Comparison of ENCODE assay signal across 36 mouse cellular contexts in the genomic region with DNA sequence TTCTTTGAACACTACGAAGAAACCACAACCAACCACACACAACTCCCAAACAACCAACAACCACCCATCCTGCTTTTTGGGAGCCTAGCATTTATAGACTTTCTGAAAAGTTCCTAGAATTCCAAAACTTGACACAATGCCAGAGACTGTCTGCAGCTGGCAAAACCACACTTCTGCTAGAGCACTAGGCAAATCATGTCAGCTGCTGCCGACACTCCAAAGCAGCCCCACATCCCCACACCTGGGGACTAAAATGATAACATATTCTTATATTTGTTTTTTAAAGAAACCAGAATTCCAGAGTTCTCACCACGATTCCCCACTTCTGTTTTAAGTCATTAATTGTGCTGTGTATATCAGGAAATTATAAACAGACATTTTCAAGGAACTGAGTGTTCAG. TPM values are rescaled to one million over a fixed set of nuclear protein-coding genes. Genes with fewer than 3 reads are reported as not detected.
"Had no signal": no experiment of that assay in that cellular context is flagged by ENCODE, and none has a peak within 500 bp of the region (broad histone marks: within the 10 kb centered on the region; RNA-seq: fewer than 3 reads in every experiment).

No protein-coding gene starts in this region.

- H3K9me3 ChIP-seq: heart, embryonic 10.5 days; hindbrain, embryonic 10.5 days; hindbrain, embryonic 12.5 days; hindbrain, embryonic 13.5 days; hindbrain, embryonic 15.5 days; intestine, embryonic 15.5 days; kidney, embryonic 15.5 days had no signal

- DNase-seq: heart, postnatal 10 days; heart, postnatal 14 days; heart, postnatal 36 days; heart, postnatal 4 days; kidney, adult 11 months; kidney, adult 18-20 months; kidney, adult 2 months; kidney, adult 8-10 months; kidney, adult 9 months; kidney, postnatal 10 days; kidney, postnatal 14 days; kidney, postnatal 25 days; kidney, postnatal 36 days; kidney, postnatal 4 days; layer of hippocampus, adult 9-11 months; layer of hippocampus, postnatal 36 days had no signal

- H3K9ac ChIP-seq: heart, embryonic 12.5 days; heart, embryonic 13.5 days; heart, embryonic 15.5 days; hindbrain, embryonic 12.5 days; hindbrain, embryonic 13.5 days; hindbrain, embryonic 14.5 days; hindbrain, embryonic 15.5 days; intestine, embryonic 15.5 days; kidney, embryonic 15.5 days had no signal

- ATAC-seq: hindbrain, embryonic 16.5 days; hindbrain, postnatal 0 days; inflammation-experienced regulatory T-cells, adult 6 months; intestine, embryonic 15.5 days; intestine, embryonic 16.5 days; intestine, postnatal 0 days had no signal

- H3K4me2 ChIP-seq: heart, embryonic 11.5 days; heart, embryonic 12.5 days; heart, embryonic 13.5 days; heart, embryonic 15.5 days; hindbrain, embryonic 12.5 days; hindbrain, embryonic 13.5 days; hindbrain, embryonic 14.5 days; hindbrain, embryonic 15.5 days; intestine, embryonic 15.5 days; kidney, embryonic 15.5 days had no signal

- H3K27me3 ChIP-seq: hindbrain, embryonic 12.5 days; hindbrain, embryonic 15.5 days; intestine, embryonic 15.5 days had no signal

- H3K36me3 ChIP-seq: heart, embryonic 10.5 days; heart, embryonic 12.5 days; heart, embryonic 13.5 days; heart, embryonic 15.5 days; intestine, embryonic 15.5 days; kidney, embryonic 15.5 days had no signal

- H3K4me3 ChIP-seq: heart, embryonic 10.5 days; heart, embryonic 12.5 days; heart, embryonic 13.5 days; heart, embryonic 15.5 days; hindbrain, embryonic 10.5 days; hindbrain, embryonic 12.5 days; hindbrain, embryonic 13.5 days; hindbrain, embryonic 15.5 days; intestine, embryonic 15.5 days; kidney, embryonic 15.5 days; layer of hippocampus, adult 2 months had no signal

- H3K4me1 ChIP-seq: hindbrain, embryonic 13.5 days; intestine, embryonic 15.5 days had no signal

- H3K27ac ChIP-seq: heart, embryonic 10.5 days; heart, embryonic 13.5 days; heart, embryonic 15.5 days; hindbrain, embryonic 10.5 days; hindbrain, embryonic 12.5 days; hindbrain, embryonic 13.5 days; hindbrain, embryonic 14.5 days; hindbrain, embryonic 15.5 days; hindbrain, postnatal 0 days; intestine, embryonic 15.5 days; kidney, embryonic 15.5 days; kidney, postnatal 0 days; layer of hippocampus, adult 2 months had no signal

RNA-seq across cellular contexts. Expression of gene Scn8a, which starts 50.8 kb away (rescaled TPM):
- total RNA-seq: hematopoietic stem cell, adult 5-6 weeks had no signal
